Mouse (Mus musculus) C2C12 (cell line): ENCODE results near the gene Ly6g5c.

Experiments used
- CTCF ChIP-seq: IDR thresholded peaks from one replicate; pipeline ENCODE4 v1.5.1; 2011; ENCODE audit not compliant: control insufficient read depth, insufficient read depth, insufficient read length
- MAX ChIP-seq: IDR thresholded peaks from one replicate; pipeline ENCODE4 v1.6.1; 2011; ENCODE audit warnings: mild to moderate bottlenecking, control low read depth
- MYOD1 ChIP-seq: IDR thresholded peaks from one replicate; pipeline ENCODE4 v1.6.1; 2011; ENCODE audit warnings: low read depth; ENCODE audit not compliant: control insufficient read depth, insufficient read length
- MYOG ChIP-seq: IDR thresholded peaks from one replicate; pipeline ENCODE4 v1.6.1; 2011; ENCODE audit not compliant: control insufficient read depth, insufficient read length; ENCODE audit errors: extremely low read depth
- USF1 ChIP-seq: IDR thresholded peaks from one replicate; pipeline ENCODE4 v1.6.1; 2011; ENCODE audit warnings: low read depth, mild to moderate bottlenecking, control low read depth, moderate library complexity

GRCm38 (mm10) chr17:35127017-35127416, 18.9 kb downstream of the Ly6g5c start:
- TF ChIP-seq CTCF, result no peak
- TF ChIP-seq MYOD1, result no peak
- no peak for TF ChIP-seq USF1
- TF ChIP-seq MYOG, result no peak
- TF ChIP-seq MAX, result no peak
